Mouse (Mus musculus): ENCODE measurements at regions not wholly inside any gene's neighbourhood (a gene's known extent, or its start where the extent isn't known, plus 50 kb on each side); places are given as distances from the start of the nearest gene placed in this dataset.

- no peak for TF ChIP-seq CTCF (IDR thresholded peaks at IDR 0.05; ENCODE audit: borderline replicate concordance, insufficient read depth, low read depth, low read length)
- no peak for TF ChIP-seq POLR2A (IDR thresholded peaks at IDR 0.05; ENCODE audit: borderline replicate concordance, insufficient read depth, low read length)
Observed at GRCm38 (mm10) chr15:59802276-59802675, 214.1 kb downstream of the 4933412E24Rik start.

All from cerebellum, adult 2 months (tissue).